Mouse (Mus musculus) CH12.LX (cell line): ENCODE results near the gene Acap3. TPM values are rescaled to one million over a fixed set of nuclear protein-coding genes. Genes with fewer than 3 reads are reported as not detected.

Source experiments
- DNase-seq: peaks from one replicate; pipeline ENCODE4 v3.0.0-alpha.2; 2013; ENCODE audit errors: extremely low read depth
- H3K27ac ChIP-seq: 2 replicates; pipeline ENCODE4 v1.5.1; 2012; ENCODE audit warnings: low read depth, mild to moderate bottlenecking, control low read depth, moderate library complexity; ENCODE audit not compliant: insufficient read depth
- H3K27me3 ChIP-seq: replicated peaks from 2 replicates; pipeline ENCODE3; 2012; ENCODE audit warnings: inconsistent platforms
- H3K36me3 ChIP-seq, 2 experiments: replicated peaks in 1 of 2; 2 replicates each; pipeline versions ENCODE3 to v1.6.1; 2012; ENCODE audit warnings: inconsistent platforms in 1 of 2, low read length in 1 of 2, mild to moderate bottlenecking in 1 of 2, mixed read lengths in 1 of 2, moderate library complexity in 1 of 2; ENCODE audit not compliant: control insufficient read depth in 1 of 2, insufficient read depth in 1 of 2
- H3K4me1 ChIP-seq, 2 experiments: 2 replicates each; pipeline ENCODE4 v1.6.1; 2012; ENCODE audit warnings: inconsistent platforms in 1 of 2, moderate library complexity in 1 of 2; ENCODE audit not compliant: insufficient read depth in 2 of 2, control insufficient read depth in 1 of 2
- H3K4me2 ChIP-seq: 2 replicates; pipeline ENCODE4 v1.6.1; 2012; ENCODE audit warnings: low read depth, mild to moderate bottlenecking, control low read depth; ENCODE audit not compliant: poor library complexity, insufficient read depth, severe bottlenecking
- H3K4me3 ChIP-seq, 3 experiments: fragments of 150-350 bp in 1 of 3; sonication (generic) in 1 of 3; replicated peaks in 1 of 3; 2 replicates each; pipeline versions ENCODE3 to v1.5.1; 2011 to 2012; ENCODE audit warnings: low read depth in 2 of 3, low read length in 2 of 3, mild to moderate bottlenecking in 2 of 3, moderate library complexity in 2 of 3, control low read depth in 1 of 3, improper control_type of control experiment in 1 of 3, inconsistent platforms in 1 of 3, mixed read lengths in 1 of 3; ENCODE audit not compliant: poor library complexity in 1 of 3
- H3K79me2 ChIP-seq: replicated peaks from 2 replicates; pipeline ENCODE4 v1.6.1; 2012; ENCODE audit warnings: mild to moderate bottlenecking, moderate library complexity; ENCODE audit not compliant: control insufficient read depth, poor library complexity, insufficient read depth, severe bottlenecking; ENCODE audit errors: extremely low read depth
- H3K9ac ChIP-seq: 2 replicates; pipeline ENCODE4 v1.6.1; 2012; ENCODE audit warnings: low read depth, mild to moderate bottlenecking, control low read depth, moderate library complexity; ENCODE audit not compliant: insufficient read depth
- H3K9me3 ChIP-seq: replicated peaks from 2 replicates; pipeline ENCODE3; 2012; ENCODE audit warnings: low read length, inconsistent platforms, mixed read lengths
- BHLHE40 ChIP-seq: IDR thresholded peaks from 2 replicates; pipeline ENCODE4 v1.6.1; 2011; ENCODE audit warnings: mild to moderate bottlenecking, low read depth, low read length, improper control_type of control experiment
- CHD2 ChIP-seq: IDR thresholded peaks from 2 replicates; pipeline ENCODE4 v1.6.1; 2011; ENCODE audit warnings: low read length, improper control_type of control experiment
- CTCF ChIP-seq, 2 experiments: IDR thresholded peaks in 1 of 2; conservative IDR thresholded peaks in 1 of 2; 2 replicates each; pipeline ENCODE4 v1.5.1; 2011 to 2012; ENCODE audit warnings: low read depth in 2 of 2, low read length in 2 of 2, improper control_type of control experiment in 1 of 2, inconsistent platforms in 1 of 2, mild to moderate bottlenecking in 1 of 2, moderate library complexity in 1 of 2
- E2F4 ChIP-seq: IDR thresholded peaks from 2 replicates; pipeline ENCODE4 v1.6.1; 2011; ENCODE audit warnings: low read depth, low read length, improper control_type of control experiment; ENCODE audit not compliant: insufficient replicate concordance
- ELF1 ChIP-seq: IDR thresholded peaks from 2 replicates; pipeline ENCODE4 v1.6.1; 2014; ENCODE audit warnings: low read depth, mild to moderate bottlenecking, inconsistent platforms, low read length, improper control_type of control experiment
- EP300 ChIP-seq: IDR thresholded peaks from 2 replicates; pipeline ENCODE4 v1.6.1; 2011; ENCODE audit warnings: low read length, improper control_type of control experiment
- HCFC1 ChIP-seq: IDR thresholded peaks from 2 replicates; pipeline ENCODE4 v1.6.1; 2012; ENCODE audit warnings: low read depth, mild to moderate bottlenecking, inconsistent platforms, low read length, improper control_type of control experiment
- JUND ChIP-seq: conservative IDR thresholded peaks from 2 replicates; pipeline ENCODE4 v1.6.1; 2011; ENCODE audit warnings: low read depth, low read length, improper control_type of control experiment
- KAT2A ChIP-seq: IDR thresholded peaks from 2 replicates; pipeline ENCODE4 v1.6.1; 2012; ENCODE audit warnings: low read length, improper control_type of control experiment, inconsistent platforms; ENCODE audit not compliant: insufficient replicate concordance
- MAFK ChIP-seq: IDR thresholded peaks from 2 replicates; pipeline ENCODE4 v1.6.1; 2011; ENCODE audit warnings: low read length, improper control_type of control experiment; ENCODE audit not compliant: insufficient replicate concordance
- MAX ChIP-seq: IDR thresholded peaks from 2 replicates; pipeline ENCODE4 v1.6.1; 2011; ENCODE audit warnings: low read length, improper control_type of control experiment
- MEF2A ChIP-seq: IDR thresholded peaks from 2 replicates; pipeline ENCODE4 v1.6.1; 2014; ENCODE audit warnings: low read depth, mild to moderate bottlenecking, inconsistent platforms, low read length, improper control_type of control experiment, borderline replicate concordance
- MYC ChIP-seq: IDR thresholded peaks from 2 replicates; pipeline ENCODE4 v1.6.1; 2011; ENCODE audit warnings: low read depth, mild to moderate bottlenecking, improper control_type of control experiment, low read length
- NELFE ChIP-seq: IDR thresholded peaks from 2 replicates; pipeline ENCODE4 v1.6.1; 2011; ENCODE audit warnings: low read depth, low read length, improper control_type of control experiment
- NRF1 ChIP-seq: IDR thresholded peaks from 2 replicates; pipeline ENCODE4 v1.6.1; 2014; ENCODE audit warnings: low read depth, mild to moderate bottlenecking, inconsistent platforms, low read length, improper control_type of control experiment, moderate library complexity
- PAX5 ChIP-seq: IDR thresholded peaks from 2 replicates; pipeline ENCODE4 v1.6.1; 2012; ENCODE audit warnings: low read length, inconsistent platforms, mixed read lengths
- POLR2AphosphoS2 ChIP-seq: IDR thresholded peaks from 2 replicates; pipeline ENCODE4 v1.6.1; 2011; ENCODE audit warnings: low read depth, low read length, improper control_type of control experiment
- RAD21 ChIP-seq: IDR thresholded peaks from 2 replicates; pipeline ENCODE4 v1.6.1; 2011; ENCODE audit warnings: low read depth, mild to moderate bottlenecking, low read length, improper control_type of control experiment, moderate library complexity
- RCOR1 ChIP-seq: conservative IDR thresholded peaks from 2 replicates; pipeline ENCODE4 v1.6.1; 2012; ENCODE audit warnings: low read depth, mild to moderate bottlenecking, inconsistent platforms, low read length, improper control_type of control experiment
- SIN3A ChIP-seq: IDR thresholded peaks from 2 replicates; pipeline ENCODE4 v1.6.1; 2012; ENCODE audit warnings: low read length, improper control_type of control experiment, inconsistent platforms
- SMC3 ChIP-seq: IDR thresholded peaks from 2 replicates; pipeline ENCODE4 v1.6.1; 2011; ENCODE audit warnings: low read depth, low read length, improper control_type of control experiment
- TBP ChIP-seq: conservative IDR thresholded peaks from 2 replicates; pipeline ENCODE4 v1.6.1; 2011; ENCODE audit warnings: low read depth, low read length, improper control_type of control experiment
- ZKSCAN1 ChIP-seq: IDR thresholded peaks from 2 replicates; pipeline ENCODE4 v1.6.1; 2012; ENCODE audit warnings: low read depth, inconsistent platforms, low read length, improper control_type of control experiment, borderline replicate concordance
- ZNF384 ChIP-seq: IDR thresholded peaks from 2 replicates; pipeline ENCODE4 v1.6.1; 2012; ENCODE audit warnings: low read depth, low read length, improper control_type of control experiment, inconsistent platforms
- dilution Hi-C: fragments of 300-500 bp; cut with MboI; formaldehyde crosslinking; loops from 2 replicates; pipeline ENCODE4 v1.14.3; 2020; ENCODE audit warnings: low sequenced_read_pairs; ENCODE audit not compliant: extremely low pct_unique_long_range_greater_than_20kb, extremely low pct_ligation_motif_present
- in situ Hi-C: fragments of 300-500 bp; cut with MboI; formaldehyde crosslinking; loops from 3 replicates; pipeline ENCODE4 v1.14.3; 2019; ENCODE audit warnings: low sequenced_read_pairs, low pct_ligation_motif_present, low pct_unique_long_range_greater_than_20kb, mixed read lengths
- polyA plus RNA-seq: library from polyadenylated mRNA; unstranded; fragments of >175 nt; gene quantifications from 2 replicates; pipeline ENCODE4 v1.2.1, GENCODE M21; 2012; ENCODE audit warnings: low read depth; ENCODE audit not compliant: insufficient read length
- total RNA-seq, 2 experiments: library from RNA; depleted of rRNA; stranded (reverse); fragments of 300-350 nt in 1 of 2; fragments of >200 nt in 1 of 2; gene quantifications; 2 replicates each; pipeline ENCODE4 v1.2.3; 2012 to 2014

The Acap3 gene
- total and polyA plus RNA-seq, 3 experiments = 4.2 to 10.7 (median 10.5) TPM

DNA sequence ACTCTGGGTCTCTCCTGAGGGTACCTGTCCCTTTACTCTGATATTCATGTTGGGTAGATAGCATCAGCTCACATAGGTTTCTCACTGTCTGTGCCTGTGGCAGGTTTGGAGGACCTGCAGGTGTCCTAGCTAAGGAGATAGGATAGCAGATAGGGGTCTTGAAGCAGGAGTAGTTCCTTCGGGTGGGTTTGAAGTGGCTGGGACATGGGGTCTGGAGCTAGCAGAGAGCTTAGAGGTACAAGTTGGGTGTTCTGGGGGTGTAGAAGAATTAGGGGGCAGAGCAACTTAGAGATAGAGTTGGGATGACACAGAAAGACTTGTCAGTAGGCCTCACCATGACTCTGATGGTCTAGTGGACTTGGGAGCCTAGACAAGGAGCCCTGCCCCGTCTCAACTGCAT lies 42.2 kb upstream of the Acap3 start:
- peaks cover 19% of the 10 kb centered on the region for H3K79me2 ChIP-seq
- H3K4me1 ChIP-seq = peaks cover 17 to 54% of the 10 kb centered on the region in 2 experiments
- H3K9ac ChIP-seq = no peak overlapping the region
- no peaks in the 10 kb centered on the region for H3K27me3 ChIP-seq
- dilution Hi-C loops (no loop called here), in situ Hi-C loops (no loop called here)
- H3K4me2 ChIP-seq = peak overlapping the region; percentile 90; the same call in 1 of the 2 replicates
- no peak overlapping the region for H3K27ac ChIP-seq
- no peaks in the 10 kb centered on the region for H3K9me3 ChIP-seq
- no peak overlapping the region for H3K4me3 ChIP-seq
- no peak for DNase-seq
- H3K36me3 ChIP-seq = peaks cover 11 to 37% of the 10 kb centered on the region in 2 experiments
- no peak for TF ChIP-seq MEF2A
- no peak for TF ChIP-seq ELF1
- no peak for TF ChIP-seq SMC3
- TF ChIP-seq POLR2AphosphoS2 = no peak
- no peak for TF ChIP-seq JUND
- no peak for TF ChIP-seq NELFE
- no peak for TF ChIP-seq E2F4

- Histone ChIP-seq H3K4me3 (no peak overlapping the region), H3K27ac (no peak overlapping the region), H3K4me1 (peaks cover 17 to 54% of the 10 kb centered on the region in 2 experiments), H3K27me3 (no peaks in the 10 kb centered on the region), H3K9me3 (no peaks in the 10 kb centered on the region), H3K36me3 (peaks cover 17 to 42% of the 10 kb centered on the region in 2 experiments), H3K9ac (no peak overlapping the region), H3K4me2 (no peak overlapping the region), H3K79me2 (peaks cover 19% of the 10 kb centered on the region)
- DNase-seq = no peak
- in situ Hi-C loops (no loop called here), dilution Hi-C loops (no loop called here)
- TF ChIP-seq JUND = no peak
- TF ChIP-seq ELF1 = no peak
- TF ChIP-seq SIN3A = no peak
- TF ChIP-seq HCFC1 = no peak
- no peak for TF ChIP-seq EP300
These were observed 41.7 kb upstream of the Acap3 start for GRCm38 (mm10) chr4:155849792-155850451.

GRCm38 (mm10) chr4:155851368-155851767 lies 40.3 kb upstream of the Acap3 start:
- Histone ChIP-seq H3K27ac (no peak overlapping the region), H3K9me3 (no peaks in the 10 kb centered on the region), H3K27me3 (no peaks in the 10 kb centered on the region), H3K4me2 (no peak overlapping the region), H3K4me1 (peaks cover 17 to 53% of the 10 kb centered on the region in 2 experiments), H3K36me3 (peaks cover 31 to 56% of the 10 kb centered on the region in 2 experiments), H3K4me3 (no peak overlapping the region), H3K9ac (no peak overlapping the region), H3K79me2 (peaks cover 19% of the 10 kb centered on the region)
- in situ Hi-C loops (no loop called here), dilution Hi-C loops (no loop called here)
- no peak for DNase-seq
- TF ChIP-seq CHD2 = no peak
- TF ChIP-seq MAX = no peak
- no peak for TF ChIP-seq TBP
- no peak for TF ChIP-seq EP300
- TF ChIP-seq NELFE = no peak
- TF ChIP-seq ZKSCAN1 = no peak
- no peak for TF ChIP-seq ZNF384
- no peak for TF ChIP-seq MYC
- no peak for TF ChIP-seq RCOR1
- TF ChIP-seq PAX5 = no peak
- no peak for TF ChIP-seq HCFC1
- no peak for TF ChIP-seq CTCF (conservative IDR thresholded peaks at IDR 0.05 in 1 of 2, IDR thresholded peaks at IDR 0.05 in 1 of 2; ENCODE audit: low read depth in 2 of 2, low read length in 2 of 2)
- no peak for TF ChIP-seq SIN3A
- TF ChIP-seq MAFK = no peak
- no peak for TF ChIP-seq KAT2A
- no peak for TF ChIP-seq JUND
- no peak for TF ChIP-seq RAD21
- no peak for TF ChIP-seq BHLHE40
- TF ChIP-seq NRF1 = no peak
